In the genomic region with DNA sequence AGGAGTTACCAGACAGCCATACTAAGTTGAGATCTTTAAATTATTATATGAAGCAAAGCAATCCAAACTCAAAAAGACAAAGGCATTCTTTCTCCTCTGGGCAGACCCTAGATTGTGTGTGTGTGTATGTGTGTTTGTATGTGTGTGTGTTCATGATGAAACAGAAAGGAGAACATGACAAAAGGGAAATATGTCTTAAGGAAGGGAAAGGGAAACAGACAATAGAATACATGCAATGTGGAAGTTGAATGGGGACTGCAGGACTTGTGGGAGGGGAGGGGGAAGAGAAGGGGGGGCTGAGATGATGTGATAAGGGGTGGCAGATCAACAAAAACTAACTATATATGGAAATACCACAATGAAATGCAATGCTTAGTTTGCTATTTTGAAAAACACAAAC, we compare ENCODE assay signal across 31 mouse cellular contexts.
"Had no signal": no experiment of that assay in that cellular context is flagged by ENCODE, and none has a peak within 500 bp of the region (broad histone marks: within the 10 kb centered on the region; RNA-seq: fewer than 3 reads in every experiment).

No protein-coding gene starts in this region.

- H3K4me2 ChIP-seq: limb, embryonic 12.5 days; limb, embryonic 13.5 days; limb, embryonic 15.5 days; liver, embryonic 11.5 days; liver, embryonic 12.5 days; liver, embryonic 13.5 days; liver, embryonic 15.5 days; lung, embryonic 14.5 days; lung, embryonic 15.5 days; midbrain, embryonic 11.5 days; midbrain, embryonic 12.5 days; midbrain, embryonic 13.5 days; midbrain, embryonic 15.5 days had no signal

- H3K4me3 ChIP-seq: left cerebral cortex, adult 2 months; limb, embryonic 10.5 days; limb, embryonic 12.5 days; limb, embryonic 13.5 days; limb, embryonic 15.5 days; liver, embryonic 12.5 days; liver, embryonic 13.5 days; liver, embryonic 15.5 days; lung, embryonic 15.5 days; megakaryocyte, embryonic 14.5 days; midbrain, embryonic 10.5 days; midbrain, embryonic 12.5 days; midbrain, embryonic 13.5 days; midbrain, embryonic 15.5 days; myocyte had no signal

- DNase-seq: left cerebral cortex, postnatal 4 days; liver; liver, embryonic 13.5 days; liver, postnatal 0 days; lung, adult 18-20 months; lung, adult 2 months; lung, embryonic 14.5 days; lung, postnatal 10 days; lung, postnatal 14 days; lung, postnatal 36 days; lung, postnatal 4 days; midbrain, embryonic 14.5 days had no signal

- H3K4me1 ChIP-seq: liver, embryonic 12.5 days; megakaryocyte, embryonic 14.5 days; midbrain, embryonic 12.5 days; midbrain, embryonic 13.5 days; midbrain, embryonic 15.5 days had no signal

- ATAC-seq: liver, embryonic 12.5 days; liver, postnatal 0 days; lung, postnatal 0 days; midbrain, embryonic 13.5 days; midbrain, embryonic 15.5 days had no signal

- H3K9ac ChIP-seq: limb, embryonic 12.5 days; limb, embryonic 13.5 days; limb, embryonic 15.5 days; liver, embryonic 12.5 days; liver, embryonic 13.5 days; liver, embryonic 14.5 days; liver, embryonic 15.5 days; liver, postnatal 0 days; lung, embryonic 14.5 days; lung, embryonic 15.5 days; midbrain, embryonic 12.5 days; midbrain, embryonic 13.5 days; midbrain, embryonic 15.5 days had no signal

- H3K27me3 ChIP-seq: limb, embryonic 12.5 days; limb, embryonic 13.5 days; limb, embryonic 15.5 days; lung, embryonic 15.5 days; midbrain, embryonic 12.5 days; midbrain, embryonic 13.5 days; midbrain, embryonic 15.5 days had no signal

- H3K36me3 ChIP-seq: limb, embryonic 10.5 days; limb, embryonic 12.5 days; limb, embryonic 13.5 days; limb, embryonic 15.5 days; liver, embryonic 12.5 days; liver, embryonic 13.5 days; liver, embryonic 15.5 days; lung, embryonic 15.5 days; midbrain, embryonic 10.5 days; midbrain, embryonic 12.5 days; midbrain, embryonic 13.5 days; midbrain, embryonic 15.5 days had no signal

- H3K27ac ChIP-seq: left cerebral cortex, adult 2 months; limb, embryonic 10.5 days; limb, embryonic 12.5 days; limb, embryonic 13.5 days; limb, embryonic 15.5 days; liver, embryonic 12.5 days; liver, embryonic 13.5 days; liver, embryonic 14.5 days; liver, embryonic 15.5 days; lung, embryonic 15.5 days; macrophage; midbrain, embryonic 10.5 days; midbrain, embryonic 12.5 days; midbrain, embryonic 13.5 days; midbrain, embryonic 15.5 days had no signal

- H3K9me3 ChIP-seq: limb, embryonic 10.5 days; limb, embryonic 12.5 days; limb, embryonic 15.5 days; liver, embryonic 12.5 days; liver, embryonic 13.5 days; liver, embryonic 15.5 days; lung, embryonic 15.5 days; midbrain, embryonic 10.5 days; midbrain, embryonic 12.5 days; midbrain, embryonic 15.5 days had no signal
